Mouse (Mus musculus) forebrain, postnatal 0 days (tissue): Measurements from ENCODE around the gene Elmsan1. TPM values are rescaled to one million over a fixed set of nuclear protein-coding genes. Genes with fewer than 3 reads are reported as not detected.
A peak's percentile ranks its signal among the peaks of the same experiment; 100 is the strongest.

Experiments
- ATAC-seq: fragments of 200-750 bp; cut with Nextera tagmentation; 2 replicates; pipeline ENCODE4 v1.8.0; 2017; ENCODE audit warnings: mild to moderate bottlenecking, moderate library complexity
- DNase-seq: peaks from one replicate; pipeline ENCODE4 v3.0.0-alpha.2; 2015
- H3K27ac ChIP-seq: fragments of 300-500 bp; sonication (generic); 2 replicates; pipeline ENCODE4 v1.5.1; 2014; ENCODE audit warnings: low read depth, mild to moderate bottlenecking, antibody characterized with exemption, low read length, moderate library complexity, mixed read lengths
- H3K27me3 ChIP-seq: fragments of 300-500 bp; sonication (generic); 2 replicates; pipeline ENCODE4 v1.6.1; 2014; ENCODE audit warnings: mild to moderate bottlenecking, low read length, mixed read lengths; ENCODE audit not compliant: insufficient read depth
- H3K36me3 ChIP-seq: fragments of 300-500 bp; sonication (generic); 2 replicates; pipeline ENCODE4 v1.6.1; 2014; ENCODE audit warnings: mild to moderate bottlenecking, moderate library complexity; ENCODE audit not compliant: insufficient read depth
- H3K4me1 ChIP-seq: fragments of 300-500 bp; sonication (generic); 2 replicates; pipeline ENCODE4 v1.6.1; 2014; ENCODE audit warnings: antibody characterized with exemption; ENCODE audit not compliant: insufficient read depth
- H3K4me2 ChIP-seq: fragments of 300-500 bp; sonication (generic); 2 replicates; pipeline ENCODE4 v1.6.1; 2014; ENCODE audit warnings: low read depth, mild to moderate bottlenecking, moderate library complexity
- H3K4me3 ChIP-seq: fragments of 300-500 bp; sonication (generic); 2 replicates; pipeline ENCODE4 v1.5.1; 2014; ENCODE audit warnings: low read depth, low read length, mixed read lengths
- H3K9ac ChIP-seq: fragments of 300-500 bp; sonication (generic); 2 replicates; pipeline ENCODE4 v1.6.1; 2014; ENCODE audit warnings: mild to moderate bottlenecking
- H3K9me3 ChIP-seq: fragments of 300-500 bp; sonication (generic); 2 replicates; pipeline ENCODE4 v1.6.1; 2016; ENCODE audit warnings: low read length
- CTCF ChIP-seq: sonication (generic); IDR thresholded peaks from 2 replicates; pipeline ENCODE4 v1.5.1; 2016; ENCODE audit warnings: antibody characterized with exemption, control low read depth, low read depth
- WGBS: fragments of 180-500 bp; shearing (Covaris S2); extraction: QIAGEN DNeasy Blood & Tissue Kit; methylation state at CpG from one replicate; pipeline ENCODE4 v1.1.7; 2014; 5-methylcytosine and 5-hydroxymethylcytosine counted together
- polyA plus RNA-seq: library from polyadenylated mRNA; unstranded; fragments of >200 nt; fragmentation: Nextera tagmentation; extraction: Ambion mirVana; gene quantifications from 2 replicates; pipeline ENCODE4 v1.2.1, GENCODE M21; 2015
- total RNA-seq: library from RNA; depleted of rRNA; stranded (reverse); fragments of >200 nt; gene quantifications from 2 replicates; pipeline ENCODE4 v1.2.3, GENCODE M21; 2014

The Elmsan1 gene
- total and polyA plus RNA-seq, 2 experiments from 2014 or later = 2.5 to 7.9 TPM

DNA sequence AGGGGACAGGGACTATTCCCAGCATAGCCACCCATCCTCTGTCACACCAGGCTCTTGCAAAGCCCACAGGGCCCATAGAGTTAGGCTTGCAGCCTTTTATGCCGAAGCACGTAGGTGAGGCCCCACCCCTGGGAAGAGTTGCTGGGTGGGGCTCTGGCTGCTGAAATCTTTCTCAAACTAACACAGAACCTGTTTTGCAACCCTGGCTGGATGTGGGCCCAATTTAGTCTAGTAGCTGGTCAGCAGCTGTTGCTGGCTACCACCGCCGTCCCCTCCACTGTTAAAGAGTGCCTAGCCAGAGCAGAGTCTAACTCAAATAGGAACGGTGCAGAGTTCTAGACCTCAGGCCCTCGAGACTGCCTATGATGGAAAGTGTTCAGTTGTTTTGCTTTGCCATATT lies 43.8 kb downstream of the Elmsan1 start:
- Histone ChIP-seq H3K27ac (peak overlapping the region; percentile 95), H3K27me3 (no peaks in the 10 kb centered on the region), H3K4me2 (no peak overlapping the region), H3K9me3 (no peaks in the 10 kb centered on the region), H3K9ac (no peak overlapping the region), H3K4me3 (no peak overlapping the region), H3K4me1 (peaks cover 14% of the 10 kb centered on the region), H3K36me3 (peaks cover 22% of the 10 kb centered on the region)
- no peak for ATAC-seq
- DNase-seq = no peak
- WGBS = 84% methylated on average over 6 of the region's 6 CpGs
- no peak for TF ChIP-seq CTCF

DNA sequence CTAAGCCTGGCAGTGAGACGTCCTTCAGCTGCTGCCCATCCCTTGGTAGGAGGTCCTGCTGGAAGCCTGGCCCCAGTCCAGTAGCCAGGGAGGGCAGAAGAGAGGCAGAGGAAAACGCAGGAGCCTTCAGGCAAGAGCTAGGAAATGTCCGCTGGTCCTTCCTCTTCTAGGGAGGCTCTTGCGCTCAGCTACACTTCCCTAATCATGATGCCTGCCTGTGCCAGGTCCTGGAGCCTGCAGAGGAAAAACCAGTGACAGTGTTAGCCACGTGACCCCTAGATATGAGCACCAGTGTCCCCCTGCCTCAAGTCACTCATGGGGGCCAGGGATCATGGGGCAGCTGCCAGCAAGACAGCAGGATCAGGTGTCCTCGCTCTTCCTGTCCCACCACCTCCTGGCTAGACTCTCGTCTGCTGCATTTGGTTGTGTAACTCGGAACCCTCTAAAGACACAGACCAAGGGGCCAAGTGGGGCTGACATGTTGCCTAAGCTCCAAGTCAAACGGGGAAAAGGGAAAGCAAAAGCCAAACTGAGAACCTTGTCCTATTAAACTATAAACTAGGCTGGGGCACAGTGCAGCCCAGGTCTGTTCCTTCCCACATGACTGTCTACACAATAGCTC lies 44.4 kb downstream of the Elmsan1 start:
- H3K9ac ChIP-seq = no peak overlapping the region
- H3K36me3 ChIP-seq = peaks cover 22% of the 10 kb centered on the region
- H3K9me3 ChIP-seq = no peaks in the 10 kb centered on the region
- WGBS = 75% methylated on average over 9 of the region's 9 CpGs
- H3K27me3 ChIP-seq = no peaks in the 10 kb centered on the region
- H3K4me3 ChIP-seq = no peak overlapping the region
- DNase-seq (no peak), ATAC-seq (no peak)
- peaks cover 14% of the 10 kb centered on the region for H3K4me1 ChIP-seq
- no peak overlapping the region for H3K27ac ChIP-seq
- H3K4me2 ChIP-seq = no peak overlapping the region
- TF ChIP-seq CTCF = no peak

DNA sequence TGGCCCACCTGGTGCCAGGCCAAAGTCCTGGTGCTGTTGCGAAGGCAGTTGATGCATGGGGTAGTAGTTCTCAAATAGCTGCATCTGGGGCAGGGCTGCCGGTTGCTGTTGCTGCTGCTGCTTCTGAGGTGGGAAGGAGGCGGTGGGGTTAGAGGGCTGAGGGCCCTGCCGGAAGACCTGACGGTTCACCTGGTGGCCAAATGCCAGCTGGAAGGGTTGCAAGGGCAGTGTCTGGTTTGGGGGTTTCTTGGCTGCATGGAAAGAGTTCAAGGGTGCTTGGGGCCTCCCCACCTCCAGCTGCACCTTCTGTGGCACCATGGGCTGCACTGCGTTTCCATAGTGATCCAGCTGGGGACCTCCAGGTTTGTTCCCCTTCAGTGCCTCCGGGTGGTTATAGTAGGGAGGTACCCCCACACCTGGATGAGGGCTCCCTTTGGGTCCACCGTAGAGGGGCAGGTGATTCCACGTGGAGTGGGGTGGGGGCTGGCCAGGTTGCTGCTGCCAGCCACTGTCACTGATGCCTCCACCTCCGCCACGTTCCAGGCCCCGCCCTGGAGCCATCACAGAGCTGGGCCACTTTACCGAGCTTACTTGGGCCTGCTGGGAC lies 45.3 kb downstream of the Elmsan1 start:
- Histone ChIP-seq H3K27ac (no peak overlapping the region), H3K36me3 (peaks cover 22% of the 10 kb centered on the region), H3K4me3 (no peak overlapping the region), H3K4me2 (no peak overlapping the region), H3K9me3 (no peaks in the 10 kb centered on the region), H3K4me1 (peaks cover 14% of the 10 kb centered on the region), H3K9ac (no peak overlapping the region), H3K27me3 (no peaks in the 10 kb centered on the region)
- no peak for TF ChIP-seq CTCF
- DNase-seq (no peak), ATAC-seq (no peak)
- WGBS = 93% methylated on average over 13 of the region's 13 CpGs

DNA sequence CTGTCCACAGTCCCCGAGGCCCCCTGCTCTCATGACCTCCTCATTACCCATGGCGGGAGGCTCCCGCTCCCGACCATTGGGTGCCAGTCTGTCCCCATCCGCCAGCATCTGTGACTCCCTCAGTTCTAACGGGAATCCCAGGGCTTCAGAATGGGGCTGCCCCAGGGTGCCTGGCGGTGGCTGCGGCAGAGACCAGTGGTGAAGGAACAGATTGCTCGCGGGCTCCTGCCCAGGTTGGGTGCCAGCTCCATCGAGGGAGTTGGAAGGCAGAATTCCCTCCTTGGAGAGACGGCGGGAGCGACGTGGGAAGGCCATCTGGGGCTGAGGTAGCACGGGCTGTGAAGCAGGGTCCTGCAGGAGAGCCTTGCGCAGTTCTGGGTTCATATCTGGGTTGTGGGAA lies 45.8 kb downstream of the Elmsan1 start:
- Histone ChIP-seq H3K36me3 (peaks cover 22% of the 10 kb centered on the region), H3K27me3 (no peaks in the 10 kb centered on the region), H3K4me2 (no peak overlapping the region), H3K4me3 (no peak overlapping the region), H3K9ac (no peak overlapping the region), H3K27ac (no peak overlapping the region), H3K9me3 (no peaks in the 10 kb centered on the region), H3K4me1 (peaks cover 14% of the 10 kb centered on the region)
- 72% methylated on average over 17 of the region's 17 CpGs for WGBS
- no peak for DNase-seq
- no peak for ATAC-seq
- TF ChIP-seq CTCF = no peak

DNA sequence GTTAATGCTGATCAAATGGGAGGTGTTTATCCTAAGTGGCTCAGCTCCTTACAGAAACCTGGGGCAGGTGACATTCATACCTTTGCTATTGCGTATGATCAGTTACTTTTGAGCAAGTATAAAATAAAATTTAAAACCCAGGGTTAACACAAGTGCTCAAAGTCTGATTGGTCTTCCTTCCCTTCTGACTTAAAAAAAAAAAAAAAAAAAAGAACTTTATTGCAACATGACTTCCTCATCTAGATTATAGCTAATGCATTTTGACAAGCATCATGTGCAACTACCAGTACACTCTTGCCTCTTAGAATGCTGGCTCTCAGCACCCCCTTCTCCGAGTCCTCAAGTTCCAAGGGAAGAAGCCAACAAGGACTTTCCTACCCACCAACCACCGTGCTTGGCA lies 46.5 kb downstream of the Elmsan1 start:
- H3K27ac ChIP-seq = no peak overlapping the region
- ATAC-seq = no peak
- TF ChIP-seq CTCF = no peak
- no peaks in the 10 kb centered on the region for H3K9me3 ChIP-seq
- no peaks in the 10 kb centered on the region for H3K27me3 ChIP-seq
- H3K4me2 ChIP-seq = no peak overlapping the region
- H3K36me3 ChIP-seq = peaks cover 22% of the 10 kb centered on the region
- no peak overlapping the region for H3K4me3 ChIP-seq
- no peak for DNase-seq
- no peak overlapping the region for H3K9ac ChIP-seq
- H3K4me1 ChIP-seq = peaks cover 14% of the 10 kb centered on the region
- 89% methylated on average over 3 of the region's 3 CpGs for WGBS

DNA sequence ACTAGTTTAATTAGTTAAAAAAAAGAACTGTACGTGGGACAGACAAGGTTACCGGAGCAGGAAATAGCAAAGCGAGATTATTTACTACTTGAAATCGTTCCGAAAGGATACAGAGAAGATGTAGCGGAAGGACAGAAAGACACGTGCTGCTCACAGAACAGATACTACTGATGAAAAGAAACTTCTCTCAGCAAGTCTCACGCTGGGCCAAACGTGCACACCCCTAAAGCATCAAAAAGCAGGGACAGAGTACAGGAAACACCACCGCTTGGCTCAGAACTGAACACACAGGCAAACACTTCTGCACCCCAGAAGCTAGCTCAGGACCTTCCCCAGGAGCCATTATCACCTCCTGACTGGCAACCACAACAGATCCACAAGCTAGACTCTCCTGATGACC lies 48.1 kb downstream of the Elmsan1 start:
- ATAC-seq = no peak
- WGBS = 87% methylated on average over 10 of the region's 10 CpGs
- H3K9me3 ChIP-seq = no peaks in the 10 kb centered on the region
- no peak for TF ChIP-seq CTCF
- H3K36me3 ChIP-seq = peaks cover 22% of the 10 kb centered on the region
- no peak overlapping the region for H3K9ac ChIP-seq
- no peak overlapping the region for H3K27ac ChIP-seq
- no peaks in the 10 kb centered on the region for H3K4me1 ChIP-seq
- no peak overlapping the region for H3K4me3 ChIP-seq
- no peaks in the 10 kb centered on the region for H3K27me3 ChIP-seq
- H3K4me2 ChIP-seq = no peak overlapping the region
- no peak for DNase-seq

DNA sequence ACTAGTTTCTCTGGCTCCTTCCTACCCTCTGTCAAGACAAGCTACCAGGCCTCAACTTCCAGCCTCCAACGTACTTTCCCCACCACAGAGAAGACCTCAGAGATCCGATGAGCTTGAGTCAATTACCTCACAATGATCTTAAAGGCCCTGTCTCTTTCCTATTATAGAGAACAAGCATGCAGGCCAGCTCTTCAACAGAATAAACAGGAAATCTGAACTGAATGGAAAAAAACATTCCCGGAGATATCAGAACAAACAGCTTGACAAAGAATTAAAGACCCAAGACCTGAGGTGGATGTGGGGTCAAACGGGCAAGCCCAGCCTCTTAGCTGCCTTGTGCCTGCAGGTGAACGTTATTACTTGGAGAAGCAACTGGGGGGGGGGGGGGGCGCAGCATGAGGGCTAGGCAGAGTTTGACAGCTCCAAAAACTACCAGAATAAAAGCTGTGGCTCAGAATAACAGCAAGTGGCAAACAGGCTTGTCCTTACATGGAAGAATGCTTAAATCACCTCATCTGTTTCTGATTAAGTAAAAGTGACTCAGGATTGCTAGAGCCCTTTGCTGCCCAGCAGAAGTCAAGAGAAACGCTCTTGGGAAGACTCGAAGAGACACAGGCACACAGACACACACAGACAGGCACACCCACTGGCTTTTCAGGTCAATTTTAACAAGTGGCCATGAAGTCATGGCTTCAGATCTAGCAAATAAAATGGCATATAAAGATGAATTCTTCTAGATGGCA lies 52.9 kb downstream of the Elmsan1 start:
- no peaks in the 10 kb centered on the region for H3K4me1 ChIP-seq

More for the DNA sequence above, 52.9 kb downstream of the Elmsan1 start:
- DNase-seq = no peak
- Histone ChIP-seq H3K27me3 (no peaks in the 10 kb centered on the region), H3K4me3 (no peak overlapping the region), H3K36me3 (0 out of 2 replicates have a peak, but pooled peaks cover 5% of the 10 kb centered on the region), H3K9me3 (no peaks in the 10 kb centered on the region), H3K9ac (no peak overlapping the region), H3K27ac (no peak overlapping the region), H3K4me2 (no peak overlapping the region)
- ATAC-seq = no peak
- TF ChIP-seq CTCF = no peak
- 72% methylated on average over 8 of the region's 8 CpGs for WGBS
